Mouse (Mus musculus): ENCODE measurements at regions not wholly inside any gene's neighbourhood (a gene's known extent, or its start where the extent isn't known, plus 50 kb on each side); places are given as distances from the start of the nearest gene placed in this dataset.

DNA sequence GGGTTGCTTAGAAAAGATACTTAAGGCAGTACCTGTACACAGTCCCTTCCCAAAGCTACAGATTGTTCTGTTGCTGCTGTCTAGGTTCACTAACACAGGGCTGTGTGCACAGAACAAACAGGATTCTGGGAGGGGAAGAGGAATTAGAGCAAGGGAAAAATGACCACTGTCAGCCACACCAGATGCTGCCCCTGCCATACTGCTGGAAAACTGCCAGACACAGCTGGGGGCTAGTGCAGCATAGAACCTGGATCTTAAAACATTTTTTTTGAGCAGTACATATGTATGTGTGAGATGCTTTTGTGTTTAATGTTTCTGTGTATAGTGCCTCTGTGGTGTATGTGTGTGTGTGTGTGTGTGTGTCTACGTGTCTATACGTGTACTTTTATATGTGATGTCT is 291.7 kb upstream of the Myt1l start:
- TF ChIP-seq POLR2A (IDR thresholded peaks at IDR 0.05; ENCODE audit: control insufficient read depth in 1 of 2, insufficient read depth in 1 of 2, low read depth in 1 of 2, low read length in 2 of 2, poor library complexity in 1 of 2) (no peak), ZMIZ1 (IDR thresholded peaks at IDR 0.05; ENCODE audit: low read depth, low read length) (no peak), CTCF (IDR thresholded peaks at IDR 0.05 in 2 of 3, conservative IDR thresholded peaks at IDR 0.05 in 1 of 3; ENCODE audit: control insufficient read depth in 1 of 3, insufficient read depth in 1 of 3, low read depth in 2 of 3, low read length in 3 of 3, poor library complexity in 1 of 3, severe bottlenecking in 1 of 3) (no peak), GABPA (IDR thresholded peaks at IDR 0.05; ENCODE audit: low read depth, low read length) (no peak), MAX (IDR thresholded peaks at IDR 0.05; ENCODE audit: low read length) (no peak)

Data from MEL (cell line).